Mouse (Mus musculus) testis, adult 2 months (tissue): ENCODE results near the gene Olfr1218. TPM values are rescaled to one million over a fixed set of nuclear protein-coding genes. Genes with fewer than 3 reads are reported as not detected.

Experiments used
- H3K27ac ChIP-seq: fragments of 200-500 bp; 2 replicates; pipeline ENCODE4 v1.5.1; 2012; ENCODE audit warnings: low read depth, low read length; ENCODE audit not compliant: control insufficient read depth, insufficient read depth
- H3K27me3 ChIP-seq: fragments of 200-500 bp; 2 replicates; pipeline ENCODE4 v1.6.1; 2012; ENCODE audit warnings: mild to moderate bottlenecking, low read length, moderate library complexity; ENCODE audit not compliant: control insufficient read depth, insufficient read depth
- H3K36me3 ChIP-seq: fragments of 200-500 bp; 2 replicates; pipeline ENCODE4 v1.6.1; 2012; ENCODE audit warnings: mild to moderate bottlenecking, low read length; ENCODE audit not compliant: control insufficient read depth, insufficient read depth
- H3K4me1 ChIP-seq: fragments of 200-500 bp; 2 replicates; pipeline ENCODE4 v1.6.1; 2012; ENCODE audit warnings: low read length; ENCODE audit not compliant: control insufficient read depth, insufficient read depth
- H3K4me3 ChIP-seq: fragments of 200-500 bp; 2 replicates; pipeline ENCODE4 v1.5.1; 2012; ENCODE audit warnings: low read depth, mild to moderate bottlenecking, low read length, moderate library complexity, mixed read lengths; ENCODE audit not compliant: control insufficient read depth
- CTCF ChIP-seq: fragments of 200-500 bp; IDR thresholded peaks from 2 replicates; pipeline ENCODE4 v1.5.1; 2012; ENCODE audit warnings: low read depth, mild to moderate bottlenecking, inconsistent platforms, low read length, moderate library complexity; ENCODE audit not compliant: control insufficient read depth, insufficient read depth, insufficient replicate concordance
- POLR2A ChIP-seq: fragments of 200-500 bp; IDR thresholded peaks from 2 replicates; pipeline ENCODE4 v1.6.1; 2012; ENCODE audit warnings: low read depth, mild to moderate bottlenecking, inconsistent platforms, low read length, moderate library complexity; ENCODE audit not compliant: control insufficient read depth
- polyA plus RNA-seq: library from polyadenylated mRNA; depleted of rRNA; stranded (reverse); fragments of >200 nt; gene quantifications from 2 replicates; pipeline ENCODE4 v1.2.3, GENCODE M21; 2012; rRNA removed

Gene Olfr1218
- polyA plus RNA-seq, 1 experiment, result not detected

GRCm38 (mm10) chr2:89018240-89018639, 42.7 kb downstream of the Olfr1218 start, which contains the start of gene Olfr1216:
Gene Olfr1216, minus strand, starts transcription at chr2:89018340.
- H3K27ac ChIP-seq, result no peak within 1 kb of the TSS
- H3K4me1 ChIP-seq, result no peaks in the 10 kb centered on the region
- TF ChIP-seq POLR2A (no peak), CTCF (no peak)
- no peak within 1 kb of the TSS for H3K4me3 ChIP-seq
- no peaks in the 10 kb centered on the region for H3K36me3 ChIP-seq
- no peaks in the 10 kb centered on the region for H3K27me3 ChIP-seq

- TF ChIP-seq CTCF (no peak), POLR2A (no peak)
- Histone ChIP-seq H3K36me3 (no peaks in the 10 kb centered on the region), H3K27me3 (no peaks in the 10 kb centered on the region), H3K4me1 (no peaks in the 10 kb centered on the region), H3K4me3 (no peak within 1 kb of the TSS), H3K27ac (no peak within 1 kb of the TSS)
These were observed 54.1 kb downstream of the Olfr1218 start, which contains the start of gene Olfr1215 for GRCm38 (mm10) chr2:89006873-89007272. Gene Olfr1215, minus strand, starts transcription at chr2:89006973.

Other genes starting within 250 kb of the Olfr1218 start
- not detected in 2 replicates for gene Olfr1202, start 246.7 kb downstream of the Olfr1218 start, polyA plus RNA-seq
- not detected in 2 replicates for gene Olfr1205, start 231.4 kb downstream of the Olfr1218 start, polyA plus RNA-seq
- gene Olfr1204, start 211.9 kb downstream of the Olfr1218 start, polyA plus RNA-seq, result not detected in 2 replicates
- gene Olfr1206, start 198.0 kb downstream of the Olfr1218 start, polyA plus RNA-seq, result not detected in 2 replicates
- not detected in 2 replicates for gene Olfr1208, start 158.9 kb downstream of the Olfr1218 start, polyA plus RNA-seq
- not detected in 2 replicates for gene Olfr1209, start 146.0 kb downstream of the Olfr1218 start, polyA plus RNA-seq
- gene Olfr1211, start 123.1 kb downstream of the Olfr1218 start, polyA plus RNA-seq, result not detected in 2 replicates
- not detected in 2 replicates for gene Olfr1212, start 107.2 kb downstream of the Olfr1218 start, polyA plus RNA-seq
- gene Gm13762, start 80.9 kb downstream of the Olfr1218 start, polyA plus RNA-seq, result not detected in 2 replicates
- not detected in 2 replicates for gene Olfr1214, start 68.5 kb downstream of the Olfr1218 start, polyA plus RNA-seq
- not detected in 2 replicates for gene Olfr1215, start 54.2 kb downstream of the Olfr1218 start, polyA plus RNA-seq
- not detected in 2 replicates for gene Olfr1216, start 42.8 kb downstream of the Olfr1218 start, polyA plus RNA-seq
- not detected in 2 replicates for gene Olfr1217, start 29.1 kb downstream of the Olfr1218 start, polyA plus RNA-seq
- gene Olfr1219, start 22.3 kb upstream of the Olfr1218 start, polyA plus RNA-seq, result not detected in 2 replicates
- gene Olfr1220, start 45.6 kb upstream of the Olfr1218 start, polyA plus RNA-seq, result not detected in 2 replicates
- gene Olfr1221, start 56.1 kb upstream of the Olfr1218 start, polyA plus RNA-seq, result not detected in 2 replicates
- not detected in 2 replicates for gene Olfr1222, start 71.9 kb upstream of the Olfr1218 start, polyA plus RNA-seq
- gene Olfr1223, start 90.4 kb upstream of the Olfr1218 start, polyA plus RNA-seq, result not detected in 2 replicates
- gene Olfr1224-ps1, start 102.9 kb upstream of the Olfr1218 start, polyA plus RNA-seq, result not detected in 2 replicates
- gene Olfr1225, start 113.5 kb upstream of the Olfr1218 start, polyA plus RNA-seq, result not detected in 2 replicates
- gene Olfr1226, start 138.9 kb upstream of the Olfr1218 start, polyA plus RNA-seq, result not detected in 2 replicates
- gene Olfr1228, start 192.9 kb upstream of the Olfr1218 start, polyA plus RNA-seq, result not detected in 2 replicates
- gene Olfr1229, start 226.8 kb upstream of the Olfr1218 start, polyA plus RNA-seq, result not detected in 2 replicates
- gene Olfr1230, start 236.1 kb upstream of the Olfr1218 start, polyA plus RNA-seq, result not detected in 2 replicates
- gene Olfr1231, start 245.9 kb upstream of the Olfr1218 start, polyA plus RNA-seq, result not detected in 2 replicates